Mouse (Mus musculus) hindbrain, embryonic 15.5 days (tissue): ENCODE measurements around the gene Bank1. TPM values are rescaled to one million over a fixed set of nuclear protein-coding genes. Genes with fewer than 3 reads are reported as not detected.

ENCODE experiments used
- ATAC-seq: fragments of 200-750 bp; cut with Nextera tagmentation; 2 replicates; pipeline ENCODE4 v1.8.0; 2017; ENCODE audit warnings: low read depth, moderate number of reproducible peaks, moderate TSS enrichment; ENCODE audit not compliant: low FRiP score
- H3K27ac ChIP-seq: fragments of 300-500 bp; sonication (generic); replicated peaks from 2 replicates; pipeline ENCODE4 v1.5.1; 2015; ENCODE audit warnings: mild to moderate bottlenecking, inconsistent platforms
- H3K27me3 ChIP-seq: fragments of 300-500 bp; sonication (generic); 2 replicates; pipeline ENCODE4 v1.6.1; 2015; ENCODE audit warnings: control low read depth, inconsistent platforms
- H3K36me3 ChIP-seq: fragments of 300-500 bp; sonication (generic); 2 replicates; pipeline ENCODE4 v1.6.1; 2015; ENCODE audit warnings: control low read depth, inconsistent platforms
- H3K4me1 ChIP-seq: fragments of 300-500 bp; sonication (generic); replicated peaks from 2 replicates; pipeline ENCODE4 v1.6.1; 2015; ENCODE audit warnings: control low read depth, inconsistent platforms
- H3K4me2 ChIP-seq: fragments of 300-500 bp; sonication (generic); 2 replicates; pipeline ENCODE4 v1.6.1; 2015; ENCODE audit warnings: moderate library complexity, mild to moderate bottlenecking, inconsistent platforms
- H3K4me3 ChIP-seq: fragments of 300-500 bp; sonication (generic); 2 replicates; pipeline ENCODE4 v1.5.1; 2015; ENCODE audit warnings: mild to moderate bottlenecking, inconsistent platforms
- H3K9ac ChIP-seq: fragments of 300-500 bp; sonication (generic); 2 replicates; pipeline ENCODE4 v1.6.1; 2015; ENCODE audit warnings: inconsistent platforms
- H3K9me3 ChIP-seq: fragments of 300-500 bp; sonication (generic); 2 replicates; pipeline ENCODE4 v1.6.1; 2016; ENCODE audit warnings: control low read depth, inconsistent platforms
- WGBS: fragments of 180-500 bp; shearing (Covaris S2); methylation state at CpG from one replicate; pipeline ENCODE4 v1.1.7; 2015; 5-methylcytosine and 5-hydroxymethylcytosine counted together
- polyA plus RNA-seq: library from polyadenylated mRNA; unstranded; fragments of >200 nt; fragmentation: Nextera tagmentation; extraction: Ambion mirVana; gene quantifications from 2 replicates; pipeline ENCODE4 v1.2.1, GENCODE M21; 2015

Gene Bank1
- polyA plus RNA-seq, 1 experiment from 2014 or later = 0.40 TPM

DNA sequence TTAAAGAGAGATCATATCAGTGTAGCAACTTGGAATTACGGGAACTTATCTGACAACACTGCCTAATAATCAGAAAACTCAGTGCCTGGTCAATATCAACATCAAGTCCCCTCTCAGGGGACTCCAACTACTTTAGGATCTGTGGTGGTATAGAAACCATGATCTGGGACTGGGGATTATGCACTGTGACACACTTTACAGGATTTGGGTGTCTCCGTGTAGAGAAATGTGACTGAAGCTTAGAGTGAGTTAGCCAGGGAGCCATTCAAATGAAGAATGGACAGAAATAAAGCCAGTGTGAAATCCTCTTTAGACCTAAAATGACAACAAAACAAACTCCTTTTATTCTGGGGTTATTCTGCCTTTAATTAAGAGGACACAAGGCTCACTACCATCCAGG lies 167.8 kb downstream of the Bank1 start:
- 70% methylated on average over 2 of the region's 2 CpGs for whole genome bisulfite sequencing
- ATAC-seq = no peak
- Histone ChIP-seq H3K9ac (no peak overlapping the region), H3K27ac (no peak overlapping the region), H3K27me3 (no peaks in the 10 kb centered on the region), H3K4me2 (no peak overlapping the region), H3K4me3 (no peak overlapping the region), H3K36me3 (no peaks in the 10 kb centered on the region), H3K9me3 (no peaks in the 10 kb centered on the region), H3K4me1 (no peaks in the 10 kb centered on the region)

DNA sequence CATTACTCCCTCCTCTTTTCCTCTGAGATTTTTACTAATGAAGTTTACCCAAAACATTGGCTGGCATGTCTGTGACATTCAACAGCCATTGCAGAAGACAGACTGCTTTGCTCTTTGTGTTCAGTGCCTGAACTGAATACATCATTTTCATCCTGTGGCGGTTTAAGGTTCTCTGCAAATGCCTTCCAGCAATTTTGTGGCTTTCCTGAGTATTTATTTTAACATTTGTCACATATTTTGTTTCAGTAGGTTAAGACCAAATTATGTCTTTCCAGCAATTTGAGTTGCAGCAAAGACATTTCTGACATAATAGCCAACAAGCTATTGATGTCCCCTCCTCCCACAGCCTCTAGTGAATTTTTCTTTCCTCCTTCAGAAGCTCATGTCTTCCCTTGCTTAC lies 170.3 kb downstream of the Bank1 start:
- no peak overlapping the region for H3K9ac ChIP-seq
- no peak overlapping the region for H3K27ac ChIP-seq
- no peaks in the 10 kb centered on the region for H3K9me3 ChIP-seq
- ATAC-seq = no peak
- no peaks in the 10 kb centered on the region for H3K27me3 ChIP-seq
- no peaks in the 10 kb centered on the region for H3K36me3 ChIP-seq
- H3K4me2 ChIP-seq = no peak overlapping the region
- no peak overlapping the region for H3K4me3 ChIP-seq
- no peaks in the 10 kb centered on the region for H3K4me1 ChIP-seq
- WGBS = 65% methylated on average over 1 of the region's 1 CpGs

DNA sequence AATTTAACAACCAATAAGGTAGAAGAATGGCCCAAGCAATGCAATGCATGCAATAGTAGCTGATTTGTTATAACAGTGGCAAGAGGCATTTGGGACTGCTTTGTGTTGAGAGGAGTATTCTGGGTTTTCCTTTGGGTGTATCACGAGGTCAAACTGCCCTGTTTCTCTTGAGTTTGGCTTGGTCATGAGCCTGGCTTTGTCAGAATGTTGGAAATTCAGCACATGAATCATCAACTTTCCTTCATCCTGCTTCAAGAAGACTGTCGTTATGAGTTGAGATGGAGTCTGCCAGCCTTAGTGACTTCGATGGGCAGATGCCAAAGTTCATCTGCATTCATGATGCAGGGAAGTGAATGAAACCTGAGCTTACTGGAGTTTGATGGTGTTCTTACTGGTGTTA lies 175.0 kb downstream of the Bank1 start:
- Histone ChIP-seq H3K27ac (no peak overlapping the region), H3K4me3 (no peak overlapping the region), H3K4me1 (no peaks in the 10 kb centered on the region), H3K27me3 (no peaks in the 10 kb centered on the region), H3K36me3 (no peaks in the 10 kb centered on the region), H3K9me3 (no peaks in the 10 kb centered on the region), H3K4me2 (no peak overlapping the region), H3K9ac (no peak overlapping the region)
- WGBS = 85% methylated on average over 3 of the region's 3 CpGs
- no peak for ATAC-seq

DNA sequence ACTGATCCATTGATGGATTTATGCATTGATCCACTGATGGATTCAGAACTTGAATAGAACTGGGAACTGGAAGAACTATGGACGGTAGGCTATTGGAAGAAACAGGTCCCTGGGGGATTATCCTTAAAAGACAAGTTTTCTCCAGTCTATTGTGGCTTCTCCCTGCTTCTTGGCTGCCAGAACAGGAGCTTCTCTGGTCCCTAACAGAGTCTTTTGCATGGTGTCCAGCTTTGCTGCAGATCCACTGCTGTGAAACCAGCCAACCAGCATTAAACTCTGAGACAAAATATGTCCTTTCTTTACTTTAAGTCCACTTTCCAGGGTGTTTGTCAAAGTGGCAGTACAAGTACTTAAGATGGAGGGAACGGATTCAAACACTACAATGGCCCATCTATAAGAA lies 178.7 kb downstream of the Bank1 start:
- no peak overlapping the region for H3K27ac ChIP-seq
- H3K4me1 ChIP-seq = no peaks in the 10 kb centered on the region
- ATAC-seq = no peak
- no peaks in the 10 kb centered on the region for H3K27me3 ChIP-seq
- H3K9ac ChIP-seq = no peak overlapping the region
- H3K36me3 ChIP-seq = no peaks in the 10 kb centered on the region
- H3K4me2 ChIP-seq = no peak overlapping the region
- 85% methylated on average over 2 of the region's 2 CpGs for WGBS
- H3K4me3 ChIP-seq = no peak overlapping the region
- no peaks in the 10 kb centered on the region for H3K9me3 ChIP-seq

DNA sequence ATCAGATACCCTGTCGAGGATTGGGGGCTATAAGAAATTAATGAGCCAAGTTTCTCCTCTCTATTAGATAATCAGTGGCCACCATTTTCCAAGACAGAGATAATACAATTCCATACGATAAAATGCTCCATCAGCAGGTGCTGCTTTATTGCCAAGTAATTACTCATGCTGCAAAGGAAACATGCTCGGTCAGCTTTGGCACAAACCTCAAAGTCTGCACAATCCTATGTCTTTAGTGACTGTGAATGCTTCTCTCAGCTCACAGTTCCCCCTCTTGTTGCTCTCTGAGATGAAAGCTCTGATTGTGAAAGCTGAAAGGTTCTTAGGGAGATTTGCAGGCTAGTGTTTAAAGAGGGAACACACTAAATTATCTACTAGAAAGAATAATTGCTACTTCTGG lies 193.9 kb downstream of the Bank1 start:
- Histone ChIP-seq H3K4me1 (no peaks in the 10 kb centered on the region), H3K36me3 (no peaks in the 10 kb centered on the region), H3K4me2 (no peak overlapping the region), H3K9ac (no peak overlapping the region), H3K9me3 (no peaks in the 10 kb centered on the region), H3K4me3 (no peak overlapping the region), H3K27me3 (no peaks in the 10 kb centered on the region), H3K27ac (no peak overlapping the region)
- no peak for ATAC-seq
- WGBS = 46% methylated on average over 3 of the region's 3 CpGs

DNA sequence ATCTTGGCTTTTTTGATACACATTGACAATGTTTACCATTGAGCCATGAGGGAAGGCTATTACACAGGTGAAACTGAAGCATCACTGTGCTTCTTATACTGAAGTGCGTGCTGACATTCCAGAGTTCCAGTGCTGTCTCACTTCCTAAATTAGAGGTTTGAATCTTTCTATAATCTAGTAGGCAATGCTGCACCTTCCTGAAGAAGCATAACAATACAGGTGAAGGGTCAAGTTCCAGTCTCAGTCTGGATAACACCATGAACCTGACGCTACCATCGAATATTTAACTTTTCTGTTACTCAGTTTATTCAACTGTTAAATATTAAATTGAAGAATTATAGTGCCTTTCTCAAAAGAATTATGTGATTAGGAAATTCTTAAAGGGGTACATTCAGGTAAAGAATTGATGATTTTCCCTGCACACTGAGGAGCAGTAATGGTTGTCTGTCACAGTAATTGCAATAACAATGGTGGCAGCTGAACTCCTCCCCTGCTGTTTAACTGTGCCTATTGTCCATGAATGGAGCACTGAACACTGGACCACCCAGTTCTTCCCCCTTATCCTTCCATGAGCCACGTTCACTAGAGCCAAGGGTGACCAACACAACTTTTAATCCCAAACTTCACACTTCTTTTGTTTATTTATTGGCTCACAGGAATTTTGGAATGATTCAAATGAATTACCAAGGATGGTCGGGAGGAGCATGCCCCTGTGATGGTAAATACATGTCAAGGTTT lies 210.2 kb downstream of the Bank1 start:
- H3K27ac ChIP-seq = no peak overlapping the region
- no peaks in the 10 kb centered on the region for H3K9me3 ChIP-seq
- no peaks in the 10 kb centered on the region for H3K36me3 ChIP-seq
- no peaks in the 10 kb centered on the region for H3K27me3 ChIP-seq
- no peak overlapping the region for H3K4me2 ChIP-seq
- H3K9ac ChIP-seq = no peak overlapping the region
- no peak for ATAC-seq
- 29% methylated on average over 5 of the region's 5 CpGs for WGBS
- no peaks in the 10 kb centered on the region for H3K4me1 ChIP-seq
- H3K4me3 ChIP-seq = no peak overlapping the region

DNA sequence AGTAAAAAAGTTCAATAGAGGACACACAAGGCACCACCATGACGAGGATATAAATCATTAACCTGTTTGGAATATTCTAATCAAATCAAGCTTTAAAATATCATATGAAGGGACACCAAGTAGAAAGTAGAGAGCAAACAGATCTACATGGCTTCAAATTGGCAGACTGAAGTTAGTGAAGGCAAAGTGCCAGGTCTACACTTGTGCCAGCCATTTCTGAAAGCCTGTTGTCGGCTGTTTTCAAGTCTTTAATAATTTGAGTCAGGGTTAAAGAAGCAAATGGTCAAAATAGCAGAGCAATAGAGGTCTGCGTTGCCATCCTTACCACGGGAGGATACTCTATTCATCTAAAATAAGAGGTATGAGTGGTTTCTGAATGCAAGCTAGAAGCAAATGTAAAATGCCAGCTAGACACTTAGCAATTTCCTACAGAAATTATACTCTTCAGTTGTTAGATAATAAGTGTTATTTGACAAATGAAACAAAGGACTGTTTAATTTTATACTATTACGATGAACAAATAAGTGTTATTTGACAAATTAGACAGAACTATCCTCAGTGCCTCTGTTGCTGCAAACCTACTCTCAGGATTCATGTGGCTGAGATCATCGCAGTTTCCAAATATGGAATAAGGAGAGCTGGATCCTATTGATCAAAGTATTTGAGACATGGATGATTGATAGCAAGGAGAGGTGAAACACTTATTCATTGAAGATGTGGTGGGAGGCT lies 216.3 kb downstream of the Bank1 start:
- Histone ChIP-seq H3K27me3 (no peaks in the 10 kb centered on the region), H3K4me1 (no peaks in the 10 kb centered on the region), H3K27ac (no peak overlapping the region), H3K4me3 (no peak overlapping the region), H3K4me2 (no peak overlapping the region), H3K9me3 (no peaks in the 10 kb centered on the region), H3K36me3 (no peaks in the 10 kb centered on the region), H3K9ac (no peak overlapping the region)
- 85% methylated on average over 6 of the region's 6 CpGs for WGBS
- ATAC-seq = no peak

DNA sequence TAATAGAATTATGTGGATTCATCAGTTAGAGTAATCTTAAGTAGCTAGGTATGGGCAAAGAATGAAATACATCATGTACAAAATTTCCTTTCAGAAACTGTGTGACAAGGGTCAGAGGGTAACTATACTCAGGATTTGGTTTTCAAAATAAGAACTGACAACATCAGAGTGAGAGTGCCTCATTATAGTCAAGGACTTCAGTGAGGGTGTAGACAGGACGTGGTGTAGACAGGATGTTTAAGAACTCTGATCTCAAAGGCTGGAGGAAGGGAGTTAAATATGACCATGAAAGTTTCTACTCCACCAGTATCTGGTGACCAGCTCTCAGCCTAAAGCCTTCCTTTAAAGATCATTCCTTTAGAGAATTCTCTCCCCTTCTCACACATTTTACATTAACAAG lies 219.4 kb downstream of the Bank1 start:
- WGBS = 61% methylated on average over 1 of the region's 1 CpGs
- no peak overlapping the region for H3K4me2 ChIP-seq
- H3K36me3 ChIP-seq = no peaks in the 10 kb centered on the region
- no peak overlapping the region for H3K9ac ChIP-seq
- H3K4me3 ChIP-seq = no peak overlapping the region
- no peaks in the 10 kb centered on the region for H3K4me1 ChIP-seq
- H3K27me3 ChIP-seq = no peaks in the 10 kb centered on the region
- no peaks in the 10 kb centered on the region for H3K9me3 ChIP-seq
- ATAC-seq = no peak
- no peak overlapping the region for H3K27ac ChIP-seq

DNA sequence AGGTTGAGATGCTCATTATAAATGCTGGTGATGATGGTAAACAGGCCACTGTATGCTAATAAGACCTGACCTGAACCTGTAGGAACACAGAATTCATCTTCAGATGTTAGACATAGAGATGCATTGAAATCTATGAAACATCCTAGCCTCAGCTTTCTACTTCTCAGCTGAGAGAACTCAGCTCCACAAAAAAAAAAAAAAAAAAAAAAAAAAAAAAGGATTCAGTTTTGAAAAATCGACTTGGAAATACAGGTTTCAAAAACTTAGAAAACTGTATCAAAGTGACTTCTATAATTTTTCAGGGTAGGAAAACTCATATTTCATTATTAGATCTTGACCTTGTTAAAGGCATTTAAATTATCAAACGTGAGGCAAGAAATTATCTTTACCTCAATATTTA lies 222.5 kb downstream of the Bank1 start:
- no peak overlapping the region for H3K9ac ChIP-seq
- no peaks in the 10 kb centered on the region for H3K9me3 ChIP-seq
- no peaks in the 10 kb centered on the region for H3K36me3 ChIP-seq
- no peak for ATAC-seq
- WGBS = 81% methylated on average over 2 of the region's 2 CpGs
- H3K27ac ChIP-seq = no peak overlapping the region
- H3K4me3 ChIP-seq = no peak overlapping the region
- no peaks in the 10 kb centered on the region for H3K27me3 ChIP-seq
- no peak overlapping the region for H3K4me2 ChIP-seq
- no peaks in the 10 kb centered on the region for H3K4me1 ChIP-seq

DNA sequence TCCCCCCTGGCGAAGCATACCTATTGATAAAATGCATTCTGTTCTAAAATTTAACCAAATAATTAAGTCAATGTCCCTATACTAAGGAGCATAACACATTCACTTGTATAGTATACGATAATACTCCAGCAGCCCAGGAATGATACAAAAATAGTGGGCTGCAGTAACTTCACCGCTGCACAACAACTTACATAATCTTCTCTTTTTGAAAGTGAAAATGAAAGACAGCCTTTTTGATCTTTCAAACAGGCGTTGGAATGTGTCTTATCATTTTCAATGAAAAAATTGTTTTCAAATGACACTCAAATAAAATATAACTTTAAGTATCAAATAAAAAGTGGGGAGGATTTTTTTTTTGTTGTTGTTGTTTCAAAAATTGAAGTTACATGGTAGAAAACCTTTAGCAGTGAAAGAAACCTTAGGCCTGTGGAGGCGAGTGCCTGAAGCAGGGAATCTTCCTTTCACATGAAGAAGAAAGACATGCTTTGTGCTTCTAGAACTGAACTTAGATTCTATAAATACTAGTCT lies 224.8 kb downstream of the Bank1 start:
- Histone ChIP-seq H3K27ac (no peak overlapping the region), H3K9ac (no peak overlapping the region), H3K4me1 (no peaks in the 10 kb centered on the region), H3K4me3 (no peak overlapping the region), H3K27me3 (no peaks in the 10 kb centered on the region), H3K4me2 (no peak overlapping the region), H3K9me3 (no peaks in the 10 kb centered on the region), H3K36me3 (no peaks in the 10 kb centered on the region)
- 93% methylated on average over 5 of the region's 5 CpGs for WGBS
- no peak for ATAC-seq

DNA sequence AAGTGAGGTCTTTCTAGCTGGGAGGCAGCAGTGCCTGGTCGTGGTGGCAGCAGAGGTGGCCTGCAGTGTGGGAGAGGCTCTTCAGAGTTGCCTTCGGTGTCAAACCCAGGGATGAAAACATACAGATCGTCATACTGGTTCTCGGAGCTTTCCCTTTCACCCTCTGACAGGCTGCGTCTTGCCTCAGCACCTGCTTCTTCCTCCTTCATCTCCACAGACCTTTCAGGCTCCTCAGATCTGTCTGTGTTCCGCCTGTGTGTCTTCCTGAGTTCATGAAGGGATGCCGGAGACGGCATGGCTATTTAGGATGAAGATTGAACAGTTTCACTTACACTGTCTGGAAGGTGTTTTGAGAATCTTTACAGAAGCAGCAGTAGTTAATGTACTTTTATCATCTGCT lies 225.6 kb downstream of the Bank1 start:
- WGBS = 93% methylated on average over 8 of the region's 8 CpGs
- Histone ChIP-seq H3K4me3 (no peak overlapping the region), H3K27me3 (no peaks in the 10 kb centered on the region), H3K9ac (no peak overlapping the region), H3K4me1 (no peaks in the 10 kb centered on the region), H3K9me3 (no peaks in the 10 kb centered on the region), H3K27ac (no peak overlapping the region), H3K4me2 (no peak overlapping the region), H3K36me3 (no peaks in the 10 kb centered on the region)
- no peak for ATAC-seq

DNA sequence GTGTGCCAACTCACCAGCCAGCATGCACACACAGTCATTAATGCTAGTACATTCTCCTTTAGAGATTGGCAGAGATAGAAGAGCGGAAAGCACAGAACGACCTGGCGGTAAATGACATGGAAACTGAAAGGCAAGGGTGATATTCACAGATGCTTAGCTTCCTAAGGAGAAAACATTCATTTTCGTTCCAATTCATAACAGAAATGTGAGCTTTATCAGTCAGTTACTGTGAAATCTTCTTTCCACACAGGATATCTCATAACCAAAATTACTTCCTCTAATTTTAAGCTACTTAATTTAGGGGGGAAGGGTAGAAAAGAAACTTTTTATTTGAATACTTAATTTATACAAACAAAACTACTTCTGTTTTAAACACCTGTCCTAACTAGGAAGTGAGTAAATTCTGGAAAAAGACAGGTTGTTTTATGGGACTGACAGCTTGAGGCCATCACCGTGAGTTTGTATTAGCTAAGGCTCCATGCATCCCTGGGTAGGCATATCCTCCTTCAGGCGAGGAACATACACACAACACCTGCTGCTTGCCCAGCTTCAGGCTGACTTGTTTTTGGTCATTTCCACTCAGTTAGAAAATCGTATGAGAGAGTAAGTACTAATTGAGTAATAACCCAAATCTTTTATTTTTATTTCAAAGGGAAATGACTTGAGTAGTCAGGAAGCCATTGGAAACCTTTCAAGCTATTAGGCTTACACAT lies 238.8 kb downstream of the Bank1 start:
- H3K4me1 ChIP-seq = no peaks in the 10 kb centered on the region
- WGBS = 83% methylated on average over 7 of the region's 7 CpGs
- H3K27me3 ChIP-seq = no peaks in the 10 kb centered on the region
- no peak for ATAC-seq
- H3K9me3 ChIP-seq = no peaks in the 10 kb centered on the region
- no peak overlapping the region for H3K9ac ChIP-seq
- no peak overlapping the region for H3K27ac ChIP-seq
- H3K4me2 ChIP-seq = no peak overlapping the region
- H3K36me3 ChIP-seq = no peaks in the 10 kb centered on the region
- no peak overlapping the region for H3K4me3 ChIP-seq
